Mouse (Mus musculus) thymus, adult 2 months (tissue): ENCODE measurements around the gene Tpst1.

Source experiments
- CTCF ChIP-seq: fragments of 200-500 bp; IDR thresholded peaks from 2 replicates; pipeline ENCODE4 v1.5.1; 2012; ENCODE audit warnings: mild to moderate bottlenecking, control low read depth, low read length, moderate library complexity, borderline replicate concordance; ENCODE audit not compliant: control insufficient read depth, poor library complexity, insufficient read depth; ENCODE audit errors: extremely low read depth
- POLR2A ChIP-seq: fragments of 200-500 bp; IDR thresholded peaks from 2 replicates; pipeline ENCODE4 v1.6.1; 2012; ENCODE audit warnings: mild to moderate bottlenecking, low read length, control low read depth, moderate library complexity; ENCODE audit not compliant: control insufficient read depth, poor library complexity, insufficient read depth; ENCODE audit errors: extremely low read depth

- TF ChIP-seq POLR2A (no peak), CTCF (no peak)
Measured at GRCm38 (mm10) chr5:130080051-130080681, 7.0 kb downstream of the Tpst1 start.
